Mouse (Mus musculus) embryo, embryonic 9.5 days (tissue): ENCODE results near the gene Ccdc13.

Experiments used
- DNase-seq: peaks from one replicate; pipeline ENCODE4 v3.0.0-alpha.2; 2017; ENCODE audit errors: extremely low spot score

Gene Ccdc13

GRCm38 (mm10) chr9:121838829-121839621 lies at the start of gene Ccdc13:
Ccdc13 (minus strand) TSS chr9:121839461.
- DNase-seq = peak; percentile 90

DNA sequence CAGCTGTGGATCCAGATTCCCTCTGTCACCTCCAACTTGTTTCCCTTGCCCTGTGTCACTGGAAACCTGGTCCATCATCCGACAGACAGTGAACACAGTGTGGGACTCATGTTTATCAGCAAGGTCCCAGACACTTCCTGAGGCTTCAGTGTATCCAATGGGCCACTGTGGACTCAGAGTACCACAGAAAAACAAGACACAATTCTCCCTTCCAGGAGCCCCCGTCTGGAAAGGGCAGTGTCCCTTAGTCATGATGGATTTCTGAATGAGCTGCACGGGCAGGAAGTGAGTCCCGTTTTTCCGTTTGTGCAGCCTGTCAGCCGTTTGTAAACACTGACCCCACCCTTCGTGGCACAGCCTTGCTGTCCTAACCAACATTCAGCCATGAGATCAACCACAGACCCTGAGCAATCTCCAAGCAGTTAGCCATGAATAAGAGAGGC lies 42.8 kb upstream of the Ccdc13 start:
- no peak for DNase-seq

GRCm38 (mm10) chr9:121881301-121881700 lies 42.0 kb upstream of the Ccdc13 start:
- DNase-seq = no peak

DNA sequence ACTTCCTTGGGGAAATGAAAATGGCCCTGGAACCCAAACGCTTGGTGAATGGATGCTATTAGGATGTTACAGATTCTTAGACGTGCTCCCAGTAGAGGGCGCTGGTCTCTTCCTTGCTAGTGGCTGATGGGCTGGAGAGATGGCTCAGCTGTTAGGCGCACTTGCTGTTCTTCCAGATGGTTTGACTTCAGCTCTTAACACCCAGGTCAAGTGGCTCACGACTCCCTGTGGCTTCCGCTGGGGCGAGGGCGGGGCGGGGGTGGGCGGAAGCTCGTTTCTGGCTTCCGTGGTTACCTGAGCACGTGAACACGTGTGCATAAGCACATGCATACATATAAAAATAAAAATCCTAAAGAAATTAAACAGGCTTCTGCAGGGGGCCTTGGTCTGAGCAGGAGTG lies 41.6 kb upstream of the Ccdc13 start:
- DNase-seq = peak; percentile 32

DNA sequence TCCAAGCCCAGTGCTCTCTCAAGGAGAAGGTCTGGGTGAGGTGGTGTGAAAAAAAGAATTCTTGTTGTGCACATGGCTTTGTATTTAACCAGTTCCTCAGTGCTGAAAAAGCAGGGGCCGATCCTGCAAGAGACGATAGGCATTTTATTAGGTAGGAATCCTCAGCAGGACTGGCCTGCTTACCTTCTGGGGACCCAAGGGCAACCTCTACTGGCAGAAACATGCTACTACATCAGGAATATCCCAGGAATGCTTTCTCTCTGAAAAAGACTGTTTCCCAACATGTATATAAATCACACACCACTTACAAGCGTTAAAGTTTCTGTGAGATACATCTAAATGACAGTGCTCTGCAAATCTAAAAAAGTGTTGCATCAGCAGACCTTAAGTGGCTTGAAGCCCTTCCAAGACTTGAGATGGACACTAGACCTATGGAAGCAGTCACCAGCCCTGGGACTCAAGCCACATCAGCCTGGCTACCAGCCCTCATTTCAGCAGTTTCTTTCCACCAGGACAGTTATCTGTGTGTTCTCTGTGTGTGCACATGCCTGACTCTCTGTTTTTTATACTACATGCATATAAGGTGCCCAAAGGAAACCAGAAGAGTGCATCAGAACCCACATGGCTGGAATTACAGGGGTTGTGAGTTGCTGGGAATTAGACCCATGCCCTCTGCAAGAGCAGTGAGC lies 37.9 kb upstream of the Ccdc13 start:
- peak; percentile 49 for DNase-seq

DNA sequence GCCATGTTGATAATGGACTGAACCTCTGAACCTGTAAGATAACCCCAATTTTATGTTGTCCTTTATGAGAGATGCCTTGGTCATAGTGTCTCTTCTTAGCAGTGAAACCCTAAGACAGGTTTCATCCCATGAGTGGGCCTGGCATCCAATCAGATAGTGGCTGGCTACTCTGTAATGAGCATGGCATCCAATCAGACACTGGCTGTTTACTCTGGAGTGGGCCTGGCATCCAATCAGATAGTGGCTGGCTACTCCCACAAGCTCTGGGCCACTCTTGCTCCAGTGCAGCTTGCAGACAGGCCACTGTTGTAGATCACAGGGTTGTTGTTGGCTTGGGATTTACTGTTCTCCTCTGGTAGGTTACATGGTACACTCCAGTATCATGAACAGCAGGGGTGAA lies 34.3 kb upstream of the Ccdc13 start:
- no peak for DNase-seq

- no peak for DNase-seq
Measured at GRCm38 (mm10) chr9:121872062-121872683, 32.9 kb upstream of the Ccdc13 start.

DNA sequence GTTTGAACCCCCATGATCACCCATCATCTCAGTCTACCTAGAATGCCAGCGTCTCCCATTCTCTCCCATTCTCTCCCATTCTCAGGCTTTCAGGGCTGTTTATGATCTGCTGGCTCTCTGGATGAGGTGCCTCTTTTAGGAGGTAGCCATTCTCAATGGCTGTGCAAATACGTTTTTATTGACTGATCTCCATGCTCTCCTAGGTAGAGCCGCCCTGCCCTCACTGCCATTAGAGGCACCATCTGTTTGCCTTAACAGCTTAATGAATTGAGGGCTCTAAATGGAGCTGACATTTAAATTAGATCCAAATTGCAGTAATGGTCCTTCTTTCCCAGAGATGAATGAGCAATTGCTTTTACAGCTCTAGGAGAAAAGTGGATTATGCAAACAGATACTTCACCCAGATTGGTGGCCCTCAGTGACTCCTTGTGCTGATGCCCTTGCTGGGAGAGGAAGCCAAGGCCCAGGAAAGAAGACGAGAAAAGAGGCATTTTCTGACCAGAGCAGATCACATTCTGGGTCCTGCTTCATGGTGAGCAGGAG lies 30.8 kb upstream of the Ccdc13 start:
- no peak for DNase-seq

- no peak for DNase-seq
Measured at GRCm38 (mm10) chr9:121869432-121869831, 30.2 kb upstream of the Ccdc13 start.

DNA sequence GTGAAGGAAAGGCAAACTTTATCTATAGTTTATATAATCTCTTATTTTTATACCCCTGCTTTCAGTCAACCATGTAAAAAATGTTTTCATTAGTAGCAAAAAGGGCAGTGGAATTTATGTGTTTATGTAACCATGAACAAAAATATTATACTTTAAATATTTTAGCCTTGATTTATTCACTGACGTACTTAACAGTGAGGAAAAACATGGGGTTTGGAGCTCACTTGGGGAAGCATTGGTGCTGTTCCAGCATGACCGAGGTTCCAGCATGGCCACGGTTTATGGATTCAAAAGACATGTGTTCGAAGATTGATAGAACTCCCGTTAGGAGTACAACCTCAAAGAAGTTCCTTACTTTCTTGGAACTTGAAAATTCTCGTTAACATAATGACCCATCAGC lies 29.0 kb upstream of the Ccdc13 start:
- no peak for DNase-seq

- DNase-seq = no peak
Measured at GRCm38 (mm10) chr9:121867632-121868031, 28.4 kb upstream of the Ccdc13 start.

- no peak for DNase-seq
Measured at GRCm38 (mm10) chr9:121865425-121866008, 26.3 kb upstream of the Ccdc13 start.

DNA sequence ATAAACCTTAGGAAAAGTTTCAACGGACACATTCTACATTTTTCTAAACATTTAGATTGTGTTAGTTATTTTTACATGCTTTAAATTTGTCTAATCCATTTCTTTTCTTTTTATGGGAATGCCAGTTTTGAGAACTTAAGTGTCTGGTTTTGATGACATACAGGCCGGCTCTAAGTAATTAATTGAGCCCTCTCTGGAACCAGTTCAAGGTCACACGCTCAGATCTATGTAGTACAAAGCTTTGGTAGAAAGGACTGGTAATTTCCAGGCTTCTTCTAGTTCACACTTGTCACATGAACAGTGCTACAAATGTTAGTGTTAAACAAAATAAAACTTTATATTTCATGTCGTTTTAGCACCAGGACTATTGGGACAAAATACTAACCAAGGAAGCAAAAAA lies 25.6 kb upstream of the Ccdc13 start:
- DNase-seq = no peak

GRCm38 (mm10) chr9:121860921-121861320 lies 21.7 kb upstream of the Ccdc13 start:
- DNase-seq = no peak

DNA sequence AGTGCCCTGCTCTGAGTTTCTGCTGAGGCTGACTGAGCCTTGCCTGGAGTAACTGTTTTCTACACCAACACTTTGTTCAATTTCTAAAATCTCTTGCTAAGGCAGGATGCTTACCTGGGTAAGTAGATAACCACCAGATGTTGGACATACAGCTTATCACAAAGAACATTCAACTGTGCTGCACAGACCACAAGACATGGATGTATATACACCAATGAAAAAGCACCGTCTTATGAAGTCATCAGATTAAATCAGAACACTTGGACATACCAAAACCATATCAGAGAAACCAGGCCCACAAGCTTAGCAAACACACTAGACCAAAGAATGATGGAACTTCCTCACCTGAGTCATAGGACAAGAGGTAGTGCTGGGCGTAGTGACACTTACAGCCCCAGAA lies 20.1 kb upstream of the Ccdc13 start:
- no peak for DNase-seq

DNA sequence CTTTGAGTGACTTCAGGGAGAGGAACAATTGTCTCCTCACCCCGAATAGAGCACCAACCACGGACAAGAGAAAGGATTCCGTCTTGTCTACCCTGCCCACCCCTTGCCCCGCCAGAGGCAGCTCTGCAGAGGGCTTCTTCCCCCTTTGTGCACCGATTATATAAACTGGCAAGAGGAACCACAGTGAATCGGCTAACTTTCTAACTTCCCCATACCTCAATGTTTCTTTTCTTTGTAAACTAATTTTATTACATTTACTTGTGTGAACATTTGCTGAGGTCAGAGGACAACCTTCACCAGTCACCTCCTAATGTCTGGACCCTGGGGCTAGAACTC lies 18.9 kb upstream of the Ccdc13 start, which contains the start of gene Higd1a:
TSS of gene Higd1a (minus strand) at position 210 of the 336 bp plus-strand sequence.
- no peak for DNase-seq

GRCm38 (mm10) chr9:121857474-121858152 lies 18.4 kb upstream of the Ccdc13 start:
- peak; percentile 98 for DNase-seq

DNA sequence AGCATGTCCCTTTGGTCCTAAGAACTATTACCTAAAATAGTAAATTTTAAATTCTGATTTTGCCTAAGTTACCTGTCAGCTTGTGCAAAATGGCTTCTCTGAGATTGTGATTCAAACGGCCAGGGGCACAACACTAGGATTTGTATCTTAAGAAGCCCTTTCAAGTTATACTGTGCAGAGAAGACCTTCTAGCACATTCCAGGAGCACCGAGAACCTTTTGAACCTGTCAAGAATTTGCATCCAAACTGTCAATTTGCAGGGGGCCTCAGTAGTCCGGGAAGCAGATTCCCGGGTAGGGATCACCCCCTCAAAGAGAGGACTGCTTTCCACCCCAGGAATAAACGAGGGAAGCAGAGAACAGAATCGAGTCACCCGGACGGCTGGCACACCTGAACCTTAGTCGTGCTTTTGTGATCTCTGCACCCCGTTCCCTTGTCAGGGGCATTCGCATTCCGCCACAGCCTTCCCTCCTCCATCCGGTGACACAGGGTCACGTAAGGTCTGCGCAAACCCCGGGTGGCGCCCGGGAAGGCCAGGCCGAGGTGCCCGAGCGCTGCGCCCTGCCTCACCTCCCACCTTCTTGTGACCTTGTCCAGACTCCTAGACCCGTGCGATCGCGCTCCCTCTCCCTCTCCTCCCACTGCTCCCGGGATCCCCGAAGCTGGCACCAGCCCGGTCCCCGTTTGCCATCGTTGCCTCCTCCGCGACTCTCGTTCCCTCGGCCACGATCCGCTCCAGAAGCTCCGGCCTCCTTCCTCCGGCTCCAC lies 17.6 kb upstream of the Ccdc13 start:
- DNase-seq = no peak

- DNase-seq = no peak
Measured at GRCm38 (mm10) chr9:121854246-121854645, 15.0 kb upstream of the Ccdc13 start.

DNA sequence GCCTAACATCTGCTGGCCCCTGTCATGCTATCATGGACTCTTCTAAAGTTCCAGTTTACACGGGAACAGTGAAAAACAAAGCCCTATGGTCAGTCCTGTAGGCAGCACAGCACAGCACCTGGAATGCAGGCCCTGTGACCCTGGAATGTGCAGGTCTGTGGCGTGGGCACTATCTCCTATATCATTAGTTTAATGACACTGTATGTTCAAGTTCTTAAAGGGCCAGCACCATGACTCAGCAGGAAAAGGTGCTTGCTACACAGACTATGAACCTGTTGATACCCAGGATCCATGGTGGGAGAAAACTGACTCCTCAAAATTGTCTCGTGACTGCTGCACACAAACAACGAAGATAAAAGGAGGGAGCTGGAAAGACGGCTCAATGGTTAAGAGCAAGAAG lies 8.6 kb upstream of the Ccdc13 start:
- DNase-seq = no peak

- no peak for DNase-seq
Measured at GRCm38 (mm10) chr9:121847138-121847537, 7.9 kb upstream of the Ccdc13 start.
